Mouse (Mus musculus): Measurements from ENCODE around the gene Ms4a7. TPM values are rescaled to one million over a fixed set of nuclear protein-coding genes. Genes with fewer than 3 reads are reported as not detected.

The Ms4a7 gene
- polyA plus RNA-seq, 1 experiment from 2014 or later = 3.6 TPM

Other genes starting within 250 kb of the Ms4a7 start
- not detected in 2 replicates for gene 1700017D01Rik, start 205.3 kb downstream of the Ms4a7 start, polyA plus RNA-seq (2015; fragmentation: Nextera tagmentation; extraction: Ambion mirVana)
- gene 1700025F22Rik, start 170.8 kb downstream of the Ms4a7 start, polyA plus RNA-seq (2015; fragmentation: Nextera tagmentation; extraction: Ambion mirVana) = not detected in 2 replicates
- gene Ms4a13, start 139.4 kb downstream of the Ms4a7 start, polyA plus RNA-seq (2015; fragmentation: Nextera tagmentation; extraction: Ambion mirVana) = not detected in 2 replicates
- gene Ms4a12, start 103.7 kb downstream of the Ms4a7 start, polyA plus RNA-seq (2015; fragmentation: Nextera tagmentation; extraction: Ambion mirVana) = not detected in 2 replicates
- gene Ms4a1, start 69.9 kb downstream of the Ms4a7 start, polyA plus RNA-seq (2015; fragmentation: Nextera tagmentation; extraction: Ambion mirVana) = not detected in 2 replicates
- gene Ms4a5, start 52.3 kb downstream of the Ms4a7 start, polyA plus RNA-seq (2015; fragmentation: Nextera tagmentation; extraction: Ambion mirVana) = not detected in 2 replicates
- 0.05 TPM in 1 of 2 replicates, not detected in the other for gene Ms4a14, start 21.7 kb downstream of the Ms4a7 start, polyA plus RNA-seq (2015; fragmentation: Nextera tagmentation; extraction: Ambion mirVana)
- gene Ms4a4a, start 39.4 kb upstream of the Ms4a7 start, polyA plus RNA-seq (2015; fragmentation: Nextera tagmentation; extraction: Ambion mirVana) = 2.8 and 4.2 TPM in 2 replicates
- 0.27 and 1.3 TPM in 2 replicates for gene Ms4a4c, start 68.6 kb upstream of the Ms4a7 start, polyA plus RNA-seq (2015; fragmentation: Nextera tagmentation; extraction: Ambion mirVana)
- not detected in 2 replicates for gene Ms4a4b, start 107.4 kb upstream of the Ms4a7 start, polyA plus RNA-seq (2015; fragmentation: Nextera tagmentation; extraction: Ambion mirVana)
- 2.8 and 3.7 TPM in 2 replicates for gene Ms4a6c, start 133.2 kb upstream of the Ms4a7 start, polyA plus RNA-seq (2015; fragmentation: Nextera tagmentation; extraction: Ambion mirVana)
- gene Gm8369, start 149.8 kb upstream of the Ms4a7 start, polyA plus RNA-seq (2015; fragmentation: Nextera tagmentation; extraction: Ambion mirVana) = not detected in 2 replicates
- gene Ms4a6b, start 180.4 kb upstream of the Ms4a7 start, polyA plus RNA-seq (2015; fragmentation: Nextera tagmentation; extraction: Ambion mirVana) = 3.0 and 3.7 TPM in 2 replicates
- gene Ms4a4d, start 200.7 kb upstream of the Ms4a7 start, polyA plus RNA-seq (2015; fragmentation: Nextera tagmentation; extraction: Ambion mirVana) = 0.37 and 0.47 TPM in 2 replicates